In the genomic region with DNA sequence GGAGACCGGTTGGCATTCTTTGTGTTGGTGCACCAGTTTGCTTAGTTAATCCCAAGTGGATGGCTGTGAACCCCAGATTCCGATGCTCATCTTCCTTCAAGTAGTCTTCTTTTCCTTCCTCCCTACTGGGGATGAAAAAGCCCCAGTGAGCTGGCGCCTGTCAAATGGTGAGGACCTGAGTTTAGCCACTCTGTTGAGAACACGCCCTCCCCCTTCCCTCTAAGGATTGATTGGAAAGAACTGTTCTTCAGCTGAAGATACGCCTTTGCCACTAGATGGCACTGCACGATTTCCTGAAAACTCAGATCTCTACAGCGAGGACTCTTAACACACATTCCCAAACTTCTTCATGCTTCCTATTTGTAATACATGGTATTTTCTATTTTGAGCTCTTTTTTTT, we compare ENCODE assay signal across 9 mouse cellular contexts. TPM values are rescaled to one million over a fixed set of nuclear protein-coding genes. Genes with fewer than 3 reads are reported as not detected.
DNase-seq lines count a peak whose midpoint lies in the region; ATAC-seq and TF ChIP-seq lines count a peak whose summit lies in the region.
"Had no signal": no experiment of that assay in that cellular context is flagged by ENCODE, and none has a peak within 500 bp of the region (broad histone marks: within the 10 kb centered on the region; RNA-seq: fewer than 3 reads in every experiment).

No protein-coding gene starts in this region.

- no peak overlapping the region for H3K9ac ChIP-seq in hindbrain, embryonic 12.5 days
- no peak overlapping the region for H3K9ac ChIP-seq in heart, postnatal 0 days (replicated peaks; ENCODE audit: low read depth, low read length)
- no peak overlapping the region for H3K9ac ChIP-seq in lung, embryonic 15.5 days
- H3K9ac ChIP-seq: limb, embryonic 15.5 days had no signal

- no peak overlapping the region for H3K27ac ChIP-seq in hindbrain, embryonic 10.5 days
- H3K27ac ChIP-seq in hindbrain, embryonic 12.5 days, result no peak overlapping the region
- no peak overlapping the region for H3K27ac ChIP-seq in heart, postnatal 0 days (ENCODE audit: low read depth)
- H3K27ac ChIP-seq in lung, embryonic 15.5 days, result no peak overlapping the region
- H3K27ac ChIP-seq: limb, embryonic 15.5 days had no signal

- H3K27me3 ChIP-seq in hindbrain, embryonic 10.5 days (ENCODE audit: insufficient read depth, poor library complexity, severe bottlenecking), result no peaks in the 10 kb centered on the region
- no peaks in the 10 kb centered on the region for H3K27me3 ChIP-seq in hindbrain, embryonic 12.5 days
- no peaks in the 10 kb centered on the region for H3K27me3 ChIP-seq in heart, postnatal 0 days (ENCODE audit: control insufficient read depth, insufficient read depth, low read length)
- no peaks in the 10 kb centered on the region for H3K27me3 ChIP-seq in lung, embryonic 15.5 days
- H3K27me3 ChIP-seq: limb, embryonic 15.5 days had no signal

- no peak overlapping the region for H3K4me3 ChIP-seq in hindbrain, embryonic 10.5 days
- H3K4me3 ChIP-seq in hindbrain, embryonic 12.5 days, result no peak overlapping the region
- no peak overlapping the region for H3K4me3 ChIP-seq in heart, postnatal 0 days (ENCODE audit: low read depth, low read length)
- no peak overlapping the region for H3K4me3 ChIP-seq in lung, embryonic 15.5 days
- H3K4me3 ChIP-seq: limb, embryonic 15.5 days had no signal

- peaks cover 30% of the 10 kb centered on the region for H3K36me3 ChIP-seq in hindbrain, embryonic 10.5 days
- H3K36me3 ChIP-seq in hindbrain, embryonic 12.5 days, result 0 out of 2 replicates have a peak, but pooled peaks cover 23% of the 10 kb centered on the region
- H3K36me3 ChIP-seq in heart, postnatal 0 days (replicated peaks; ENCODE audit: control insufficient read depth, insufficient read depth, low read length), result peaks cover 12% of the 10 kb centered on the region; the same call in 1 of the 2 replicates
- H3K36me3 ChIP-seq in lung, embryonic 15.5 days, result no peaks in the 10 kb centered on the region

- peak; percentile 53 for DNase-seq in hindbrain, embryonic 10.5 days (ENCODE audit: low spot score)
- peak; percentile 29 for DNase-seq in adrenal gland, adult 8-10 months
- peak; percentile 61 for DNase-seq in embryo, embryonic 11.5 days (ENCODE audit: low read depth, low spot score)
- peak; percentile 85 for DNase-seq in heart, postnatal 0 days (ENCODE audit: low spot score)
- DNase-seq in kidney, postnatal 25 days, result peak; percentile 57 to 75
- peak; percentile 47 for DNase-seq in right cerebral cortex, postnatal 4 days

- no peaks in the 10 kb centered on the region for H3K4me1 ChIP-seq in hindbrain, embryonic 10.5 days (replicated peaks)
- no peaks in the 10 kb centered on the region for H3K4me1 ChIP-seq in hindbrain, embryonic 12.5 days
- H3K4me1 ChIP-seq in heart, postnatal 0 days (ENCODE audit: control insufficient read depth, insufficient read depth), result no peaks in the 10 kb centered on the region
- H3K4me1 ChIP-seq in lung, embryonic 15.5 days, result no peaks in the 10 kb centered on the region
- H3K4me1 ChIP-seq: limb, embryonic 15.5 days had no signal

- TF ChIP-seq CTCF in heart, postnatal 0 days (IDR thresholded peaks at IDR 0.05; ENCODE audit: low read depth), result peak; percentile 91

- ATAC-seq in hindbrain, embryonic 12.5 days (ENCODE audit: low FRiP score), result no peak
- peak; percentile 62; the same call in 1 of the 2 replicates for ATAC-seq in heart, postnatal 0 days (ENCODE audit: insufficient read depth, low read depth)
- ATAC-seq in lung, embryonic 15.5 days (ENCODE audit: borderline replicate concordance, extremely low read depth, low FRiP score, low TSS enrichment), result peak; percentile 46; the same call in 1 of the 2 replicates

- H3K4me2 ChIP-seq in hindbrain, embryonic 12.5 days (replicated peaks), result no peak overlapping the region
- no peak overlapping the region for H3K4me2 ChIP-seq in heart, postnatal 0 days (ENCODE audit: low read depth, low read length)
- no peak overlapping the region for H3K4me2 ChIP-seq in lung, embryonic 15.5 days
- H3K4me2 ChIP-seq: limb, embryonic 15.5 days had no signal

- WGBS in hindbrain, embryonic 10.5 days, result 35% methylated on average over 7 of the region's 7 CpGs
- 28% methylated on average over 7 of the region's 7 CpGs for WGBS in hindbrain, embryonic 12.5 days
- WGBS in heart, postnatal 0 days, result 21% methylated on average over 7 of the region's 7 CpGs
- 22% methylated on average over 7 of the region's 7 CpGs for WGBS in lung, embryonic 15.5 days

- no peaks in the 10 kb centered on the region for H3K9me3 ChIP-seq in hindbrain, embryonic 10.5 days
- H3K9me3 ChIP-seq in hindbrain, embryonic 12.5 days (replicated peaks), result no peaks in the 10 kb centered on the region
- H3K9me3 ChIP-seq in heart, postnatal 0 days (replicated peaks; ENCODE audit: control insufficient read depth, low read length), result no peaks in the 10 kb centered on the region
- H3K9me3 ChIP-seq in lung, embryonic 15.5 days, result no peaks in the 10 kb centered on the region
- H3K9me3 ChIP-seq: limb, embryonic 15.5 days had no signal

- TF ChIP-seq EP300 in heart, postnatal 0 days (IDR thresholded peaks at IDR 0.05; ENCODE audit: low read depth), result no peak

RNA-seq across cellular contexts. Expression of gene Arhgap17, which starts 29.1 kb away (rescaled TPM):
- polyA plus RNA-seq in hindbrain, embryonic 10.5 days (2016; fragmentation: Nextera tagmentation; extraction: Ambion mirVana), result 31.4 TPM in 2 replicates
- 23.7 and 25.2 TPM in 2 replicates for polyA plus RNA-seq in hindbrain, embryonic 12.5 days (2016; fragmentation: Nextera tagmentation; extraction: Ambion mirVana)
- total RNA-seq in adrenal gland, adult 8-10 months (2022), result 10 to 100 TPM; 59.5 to 99.1 (median 71.7) TPM
- total RNA-seq in heart, postnatal 0 days (2014; rRNA removed; ENCODE audit: low replicate concordance), result 8.9 and 11.4 TPM in 2 replicates
- polyA plus RNA-seq in heart, postnatal 0 days (2015; fragmentation: Nextera tagmentation; extraction: Ambion mirVana), result 6.4 and 7.1 TPM in 2 replicates
- polyA plus RNA-seq in lung, embryonic 15.5 days (2015; fragmentation: Nextera tagmentation; extraction: Ambion mirVana), result 16.7 and 18.5 TPM in 2 replicates

RNA-seq across cellular contexts. Expression of gene Lcmt1, which starts 29.2 kb away (rescaled TPM):
- polyA plus RNA-seq in hindbrain, embryonic 10.5 days (2016; fragmentation: Nextera tagmentation; extraction: Ambion mirVana), result 57.9 and 58.0 TPM in 2 replicates
- polyA plus RNA-seq in hindbrain, embryonic 12.5 days (2016; fragmentation: Nextera tagmentation; extraction: Ambion mirVana), result 62.1 and 63.3 TPM in 2 replicates
- 10 to 100 TPM; 31.2 to 42.3 (median 35.5) TPM for total RNA-seq in adrenal gland, adult 8-10 months (2022)
- 12.4 and 14.7 TPM in 2 replicates for total RNA-seq in heart, postnatal 0 days (2014; rRNA removed; ENCODE audit: low replicate concordance)
- polyA plus RNA-seq in heart, postnatal 0 days (2015; fragmentation: Nextera tagmentation; extraction: Ambion mirVana), result 36.2 and 38.6 TPM in 2 replicates
- 46.2 and 48.5 TPM in 2 replicates for polyA plus RNA-seq in lung, embryonic 15.5 days (2015; fragmentation: Nextera tagmentation; extraction: Ambion mirVana)

Comparison
In these comparisons a context has a peak if more than half of its experiments do, and no peak if none do; other contexts are left out.
1. DNase-seq: peak in every context shown above with its lines; median percentile 85 in heart, postnatal 0 days; 66 in kidney, postnatal 25 days; 61 in embryo, embryonic 11.5 days; 53 in hindbrain, embryonic 10.5 days; 47 in right cerebral cortex, postnatal 4 days; 29 in adrenal gland, adult 8-10 months.